22 mouse cellular contexts compared by ENCODE assay signal in the genomic region with DNA sequence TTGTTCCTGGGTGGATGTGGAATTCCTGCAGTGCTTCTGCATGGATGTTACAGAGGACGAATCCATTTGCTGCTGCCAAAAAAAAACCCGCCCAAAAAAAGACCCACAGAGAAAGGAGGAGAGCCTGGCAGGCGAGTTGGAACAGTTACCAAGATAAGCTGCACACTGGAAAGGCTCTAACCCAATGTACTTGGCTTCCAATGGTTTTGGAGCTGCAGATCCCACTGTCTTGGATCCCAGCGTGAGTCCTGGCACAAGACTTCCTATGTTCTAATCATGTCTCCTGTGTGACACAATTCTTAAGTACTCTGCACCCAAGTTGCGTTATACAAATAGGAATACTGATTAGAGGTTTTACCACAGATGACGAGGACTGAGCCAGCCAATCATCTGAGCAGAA.
DNase-seq lines count a peak whose midpoint lies in the region; ATAC-seq and TF ChIP-seq lines count a peak whose summit lies in the region.
"Had no signal": no experiment of that assay in that cellular context is flagged by ENCODE, and none has a peak within 500 bp of the region (broad histone marks: within the 10 kb centered on the region; RNA-seq: fewer than 3 reads in every experiment).

No protein-coding gene starts in this region.

- no peaks in the 10 kb centered on the region for H3K9me3 ChIP-seq in forebrain, postnatal 0 days (ENCODE audit: low read length)
- no peaks in the 10 kb centered on the region for H3K9me3 ChIP-seq in forebrain, embryonic 12.5 days
- H3K9me3 ChIP-seq in heart, embryonic 11.5 days (replicated peaks; ENCODE audit: control insufficient read depth, low read length), result no peaks in the 10 kb centered on the region
- H3K9me3 ChIP-seq: embryonic facial prominence, embryonic 10.5 days; hindbrain, embryonic 10.5 days; liver, embryonic 13.5 days; lung, embryonic 15.5 days; megakaryocyte, embryonic 14.5 days; neural tube, embryonic 12.5 days had no signal

- DNase-seq in forebrain, postnatal 0 days, result peak; percentile 6
- peak; percentile 46 for DNase-seq in heart, adult 8-10 months (ENCODE audit: low spot score)
- peak; percentile 45 for DNase-seq in testis, postnatal 14 days (ENCODE audit: low spot score)
- no peak for DNase-seq in testis, postnatal 10 days (ENCODE audit: low spot score)
- no peak for DNase-seq in kidney, postnatal 4 days
- DNase-seq in layer of hippocampus, adult 8-10 months (ENCODE audit: low spot score in 2 of 2), result no peak
- DNase-seq: cerebellum, adult 11 months; layer of hippocampus, postnatal 36 days; liver, embryonic 13.5 days; right cerebral cortex, postnatal 14 days; thymus, postnatal 36 days had no signal

- ATAC-seq in forebrain, postnatal 0 days, result no peak
- no peak for ATAC-seq in forebrain, embryonic 12.5 days (ENCODE audit: low FRiP score)
- no peak for ATAC-seq in heart, embryonic 11.5 days (replicated peaks; ENCODE audit: insufficient number of reproducible peaks, low FRiP score, low TSS enrichment)
- ATAC-seq: forebrain, embryonic 14.5 days; inflammation-experienced regulatory T-cells, adult 6 months had no signal

- H3K27me3 ChIP-seq in forebrain, postnatal 0 days (ENCODE audit: insufficient read depth, low read length), result no peaks in the 10 kb centered on the region
- no peaks in the 10 kb centered on the region for H3K27me3 ChIP-seq in forebrain, embryonic 12.5 days
- H3K27me3 ChIP-seq in heart, embryonic 11.5 days (ENCODE audit: control insufficient read depth, insufficient read depth, low read length), result no peaks in the 10 kb centered on the region
- H3K27me3 ChIP-seq: CH12.LX; liver, embryonic 13.5 days; lung, embryonic 15.5 days; neural tube, embryonic 12.5 days had no signal

- no peak overlapping the region for H3K4me2 ChIP-seq in forebrain, postnatal 0 days (ENCODE audit: low read depth)
- H3K4me2 ChIP-seq in forebrain, embryonic 12.5 days, result no peak overlapping the region
- no peak overlapping the region for H3K4me2 ChIP-seq in heart, embryonic 11.5 days
- H3K4me2 ChIP-seq: liver, embryonic 13.5 days; lung, embryonic 15.5 days; neural tube, embryonic 12.5 days had no signal

- no peaks in the 10 kb centered on the region for H3K4me1 ChIP-seq in forebrain, postnatal 0 days (ENCODE audit: insufficient read depth)
- H3K4me1 ChIP-seq in forebrain, embryonic 12.5 days, result no peaks in the 10 kb centered on the region
- no peaks in the 10 kb centered on the region for H3K4me1 ChIP-seq in heart, embryonic 11.5 days (ENCODE audit: control insufficient read depth, insufficient read depth, low read length)
- H3K4me1 ChIP-seq: hindbrain, embryonic 10.5 days; liver, embryonic 13.5 days; lung, embryonic 15.5 days; megakaryocyte, embryonic 14.5 days; neural tube, embryonic 12.5 days had no signal

- 58% methylated on average over 6 of the region's 6 CpGs for WGBS in forebrain, postnatal 0 days
- WGBS in forebrain, embryonic 12.5 days, result 77% methylated on average over 6 of the region's 6 CpGs
- 60% methylated on average over 6 of the region's 6 CpGs for WGBS in heart, embryonic 11.5 days (ENCODE audit: insufficient replicate concordance)

- no peak for TF ChIP-seq CTCF in forebrain, postnatal 0 days (IDR thresholded peaks at IDR 0.05; ENCODE audit: low read depth)

- no peak overlapping the region for H3K4me3 ChIP-seq in forebrain, postnatal 0 days (ENCODE audit: low read depth, low read length)
- H3K4me3 ChIP-seq in forebrain, embryonic 12.5 days (replicated peaks), result no peak overlapping the region
- no peak overlapping the region for H3K4me3 ChIP-seq in heart, embryonic 11.5 days (ENCODE audit: low read depth, low read length)
- H3K4me3 ChIP-seq: embryonic facial prominence, embryonic 10.5 days; hindbrain, embryonic 10.5 days; liver, embryonic 13.5 days; lung, embryonic 15.5 days; megakaryocyte, embryonic 14.5 days; neural tube, embryonic 12.5 days had no signal

- H3K36me3 ChIP-seq in forebrain, postnatal 0 days (ENCODE audit: insufficient read depth), result no peaks in the 10 kb centered on the region
- no peaks in the 10 kb centered on the region for H3K36me3 ChIP-seq in forebrain, embryonic 12.5 days (replicated peaks)
- H3K36me3 ChIP-seq in heart, embryonic 11.5 days (ENCODE audit: control insufficient read depth, insufficient read depth, low read length), result no peaks in the 10 kb centered on the region
- H3K36me3 ChIP-seq: embryonic facial prominence, embryonic 10.5 days; hindbrain, embryonic 10.5 days; liver, embryonic 13.5 days; lung, embryonic 15.5 days; neural tube, embryonic 12.5 days had no signal

- H3K27ac ChIP-seq in forebrain, postnatal 0 days (ENCODE audit: low read depth, low read length), result no peak overlapping the region
- H3K27ac ChIP-seq in forebrain, embryonic 12.5 days, result no peak overlapping the region
- no peak overlapping the region for H3K27ac ChIP-seq in heart, embryonic 11.5 days (ENCODE audit: low read depth, low read length)
- H3K27ac ChIP-seq: embryonic facial prominence, embryonic 10.5 days; hindbrain, embryonic 10.5 days; liver, embryonic 13.5 days; lung, embryonic 15.5 days; neural tube, embryonic 12.5 days; stomach, postnatal 0 days had no signal

- no peak overlapping the region for H3K9ac ChIP-seq in forebrain, postnatal 0 days
- H3K9ac ChIP-seq in forebrain, embryonic 12.5 days, result no peak overlapping the region
- H3K9ac ChIP-seq in heart, embryonic 11.5 days (ENCODE audit: low read depth, low read length), result no peak overlapping the region
- H3K9ac ChIP-seq: liver, embryonic 13.5 days; lung, embryonic 15.5 days; neural tube, embryonic 12.5 days had no signal

Comparison
In these comparisons a context has a peak if more than half of its experiments do, and no peak if none do; other contexts are left out.
1. DNase-seq: peak in forebrain, postnatal 0 days (single experiment), heart, adult 8-10 months (single experiment) and testis, postnatal 14 days (single experiment); none in testis, postnatal 10 days (single experiment), kidney, postnatal 4 days (0 of 2) and layer of hippocampus, adult 8-10 months (0 of 2).